Mouse (Mus musculus) embryonic fibroblast, embryonic 13.5 days (primary cell): ENCODE measurements around the gene Kcnj5. TPM values are rescaled to one million over a fixed set of nuclear protein-coding genes. Genes with fewer than 3 reads are reported as not detected.

Experiments used
- H3K27ac ChIP-seq: 2 replicates; pipeline ENCODE4 v1.5.1; 2012; ENCODE audit warnings: low read length, control low read depth, inconsistent platforms; ENCODE audit not compliant: insufficient read depth
- H3K4me1 ChIP-seq: 2 replicates; pipeline ENCODE4 v1.6.1; 2011; ENCODE audit warnings: low read length; ENCODE audit not compliant: control insufficient read depth, insufficient read depth
- H3K4me3 ChIP-seq: 2 replicates; pipeline ENCODE4 v1.5.1; 2011; ENCODE audit warnings: mild to moderate bottlenecking, control low read depth, low read length; ENCODE audit not compliant: insufficient read depth
- CTCF ChIP-seq: IDR thresholded peaks from 2 replicates; pipeline ENCODE4 v1.5.1; 2011; ENCODE audit warnings: mild to moderate bottlenecking, control low read depth, low read length, moderate library complexity, borderline replicate concordance; ENCODE audit not compliant: insufficient read depth
- POLR2A ChIP-seq: IDR thresholded peaks from 2 replicates; pipeline ENCODE4 v1.6.1; 2011; ENCODE audit warnings: low read depth, mild to moderate bottlenecking, control low read depth, low read length, moderate library complexity
- polyA plus RNA-seq: library from polyadenylated mRNA; stranded (reverse); fragments of >200 nt; gene quantifications from 2 replicates; pipeline ENCODE4 v1.2.4, GENCODE M21; 2011; ENCODE audit warnings: low read depth; ENCODE audit not compliant: missing spikeins, insufficient read length

Kcnj5 gene
- polyA plus RNA-seq, 1 experiment, result not detected

GRCm38 (mm10) chr9:32331162-32331561 is 13.0 kb downstream of the Kcnj5 start:
- Histone ChIP-seq H3K27ac (no peak overlapping the region), H3K4me3 (no peak overlapping the region), H3K4me1 (no peaks in the 10 kb centered on the region)
- TF ChIP-seq CTCF, result no peak
- TF ChIP-seq POLR2A, result no peak

- no peak for TF ChIP-seq POLR2A
- Histone ChIP-seq H3K4me1 (no peaks in the 10 kb centered on the region), H3K4me3 (no peak overlapping the region), H3K27ac (no peak overlapping the region)
These were observed 15.4 kb downstream of the Kcnj5 start for GRCm38 (mm10) chr9:32328777-32329176.

DNA sequence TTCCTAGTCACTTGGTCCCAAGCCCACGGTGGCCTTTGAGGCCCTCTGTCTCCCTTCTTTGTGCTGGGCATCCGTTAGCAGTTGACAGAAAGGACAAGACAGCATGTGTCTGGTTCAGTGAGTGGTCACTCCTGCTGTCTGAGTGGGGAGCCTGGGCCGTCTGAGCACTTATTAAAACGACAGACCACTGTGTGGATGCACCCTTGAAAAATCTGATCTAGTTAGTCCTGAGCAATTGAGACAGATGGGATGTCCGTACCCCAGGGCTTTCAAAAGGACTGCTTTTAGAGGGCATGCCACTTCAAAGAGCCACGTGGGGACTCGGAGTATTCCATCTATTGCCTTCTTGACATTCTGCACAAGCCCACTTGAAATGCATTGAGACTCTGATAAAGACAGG is 20.5 kb downstream of the Kcnj5 start:
- Histone ChIP-seq H3K4me3 (no peak overlapping the region), H3K27ac (no peak overlapping the region), H3K4me1 (no peaks in the 10 kb centered on the region)
- TF ChIP-seq CTCF (no peak), POLR2A (no peak)

GRCm38 (mm10) chr9:32320167-32320566 is 24.0 kb downstream of the Kcnj5 start:
- Histone ChIP-seq H3K4me3 (no peak overlapping the region), H3K4me1 (no peaks in the 10 kb centered on the region), H3K27ac (no peak overlapping the region)
- TF ChIP-seq POLR2A (no peak), CTCF (no peak)

GRCm38 (mm10) chr9:32315999-32316398 is 28.2 kb downstream of the Kcnj5 start:
- no peak overlapping the region for H3K27ac ChIP-seq
- TF ChIP-seq CTCF (no peak), POLR2A (no peak)
- H3K4me3 ChIP-seq, result no peak overlapping the region
- H3K4me1 ChIP-seq, result no peaks in the 10 kb centered on the region

DNA sequence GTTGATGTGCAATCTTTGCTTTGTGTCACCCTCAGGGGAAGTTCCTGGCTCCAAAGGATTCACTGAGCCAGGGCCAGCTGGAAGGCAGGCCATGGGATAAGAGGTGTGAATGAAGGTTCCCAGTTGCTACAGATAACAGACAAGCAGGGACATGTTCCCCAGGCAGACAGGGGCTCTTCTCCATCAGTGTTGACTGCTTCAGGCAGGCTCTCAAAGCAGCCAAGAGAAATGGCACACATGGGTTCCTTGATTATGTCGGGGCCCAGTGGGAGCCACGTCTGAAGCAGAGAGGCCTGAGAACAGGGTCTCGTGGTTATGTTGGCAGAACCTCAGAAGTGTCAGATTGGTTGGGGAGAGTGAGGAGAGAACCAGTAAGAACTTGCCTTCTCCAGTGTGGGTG is 30.1 kb downstream of the Kcnj5 start:
- no peak overlapping the region for H3K4me3 ChIP-seq
- H3K4me1 ChIP-seq, result no peaks in the 10 kb centered on the region
- no peak for TF ChIP-seq POLR2A
- TF ChIP-seq CTCF, result no peak
- H3K27ac ChIP-seq, result no peak overlapping the region

- no peak overlapping the region for H3K27ac ChIP-seq
- no peak for TF ChIP-seq POLR2A
- TF ChIP-seq CTCF, result no peak
- H3K4me3 ChIP-seq, result no peak overlapping the region
- H3K4me1 ChIP-seq, result no peaks in the 10 kb centered on the region
These were observed 31.9 kb downstream of the Kcnj5 start for GRCm38 (mm10) chr9:32312208-32312607.

DNA sequence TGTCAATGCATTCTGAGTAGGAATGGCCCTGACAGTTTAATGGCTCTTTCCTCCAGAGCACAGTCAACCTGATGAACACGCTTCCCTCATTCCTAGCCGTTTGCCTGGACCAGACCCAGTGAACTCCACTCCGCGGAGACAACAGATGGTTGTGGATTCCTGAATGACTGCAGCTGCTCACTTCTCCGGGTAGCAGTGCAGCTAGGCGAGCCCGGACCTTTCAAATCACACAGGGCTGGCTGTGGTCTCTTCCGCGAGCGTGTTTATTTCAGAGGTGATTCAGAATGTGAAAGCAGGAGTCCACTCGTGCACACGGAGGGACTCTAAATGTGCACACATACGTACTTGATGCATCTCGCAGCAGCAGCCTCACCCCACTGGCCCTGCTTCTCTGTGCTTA is 32.4 kb downstream of the Kcnj5 start:
- TF ChIP-seq POLR2A (no peak), CTCF (no peak)
- Histone ChIP-seq H3K4me1 (no peaks in the 10 kb centered on the region), H3K27ac (no peak overlapping the region), H3K4me3 (no peak overlapping the region)

- Histone ChIP-seq H3K27ac (no peak overlapping the region), H3K4me1 (no peaks in the 10 kb centered on the region), H3K4me3 (no peak overlapping the region)
- TF ChIP-seq POLR2A (no peak), CTCF (no peak)
These were observed 41.5 kb downstream of the Kcnj5 start for GRCm38 (mm10) chr9:32302501-32303150.

DNA sequence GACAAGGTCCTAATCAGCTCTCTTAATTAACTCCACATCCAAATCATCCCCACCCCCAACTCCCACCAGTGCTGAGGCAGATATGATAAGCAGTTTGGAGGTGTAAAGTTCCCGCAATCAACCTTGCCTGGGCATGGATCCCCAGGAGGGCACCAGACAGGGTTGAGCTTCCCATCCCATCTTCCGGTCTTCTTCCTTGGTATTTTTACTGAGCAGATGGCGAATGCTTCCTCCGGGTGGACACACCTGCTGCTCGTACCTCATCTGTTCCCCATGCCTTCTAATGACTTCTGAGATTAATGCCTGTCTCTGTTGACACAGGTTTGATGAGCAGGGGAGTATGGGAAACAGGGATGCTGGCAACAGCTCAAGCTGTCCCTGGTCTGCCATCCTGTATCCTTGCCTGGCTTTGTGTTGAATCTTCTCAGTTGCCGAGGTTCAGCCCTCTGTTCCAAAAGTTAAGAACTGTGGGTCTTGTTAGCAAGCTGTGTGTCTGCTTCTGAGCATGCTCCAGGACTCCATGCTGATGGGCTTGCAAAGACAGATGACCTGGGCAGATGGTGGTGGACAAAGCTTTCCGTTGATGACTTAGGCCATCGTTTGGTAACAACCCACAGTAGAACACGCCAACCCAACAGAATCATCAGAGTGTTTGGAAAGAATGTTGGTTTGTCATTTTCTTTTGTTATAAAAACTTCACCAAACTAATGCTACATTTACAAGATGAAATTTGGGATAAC is 48.9 kb downstream of the Kcnj5 start:
- Histone ChIP-seq H3K4me3 (no peak overlapping the region), H3K27ac (no peak overlapping the region), H3K4me1 (peaks cover 3% of the 10 kb centered on the region; the same call in 1 of the 2 replicates)
- no peak for TF ChIP-seq POLR2A
- TF ChIP-seq CTCF, result no peak

DNA sequence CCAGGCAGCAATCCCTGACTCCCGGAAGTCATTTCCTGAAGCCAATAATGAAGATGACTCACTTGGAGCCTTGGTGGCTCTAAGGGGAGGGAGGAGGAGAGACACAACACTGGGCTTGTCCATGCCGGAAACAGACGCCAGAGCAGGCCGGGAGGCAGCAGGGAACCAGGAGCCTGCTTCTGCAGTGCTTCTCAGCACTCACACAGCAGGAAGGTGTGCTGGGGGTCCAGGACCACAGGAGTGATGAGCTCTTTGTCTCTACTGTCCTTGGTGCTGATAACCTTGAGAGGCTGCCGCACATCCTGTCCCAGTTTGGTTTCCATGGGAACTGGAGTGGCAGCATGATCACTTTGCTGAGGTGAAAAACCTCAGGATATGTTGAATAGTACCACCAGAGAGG is 51.5 kb downstream of the Kcnj5 start:
- Histone ChIP-seq H3K4me3 (no peak overlapping the region), H3K27ac (no peak overlapping the region)
- TF ChIP-seq POLR2A, result no peak
- no peak for TF ChIP-seq CTCF

More for the DNA sequence above, 51.5 kb downstream of the Kcnj5 start:
- peaks cover 3% of the 10 kb centered on the region; the same call in 1 of the 2 replicates for H3K4me1 ChIP-seq
